Mouse (Mus musculus) MEL (cell line): ENCODE measurements around the gene Col20a1. TPM values are rescaled to one million over a fixed set of nuclear protein-coding genes. Genes with fewer than 3 reads are reported as not detected.

Experiments used
- DNase-seq: peaks from one replicate; pipeline ENCODE4 v3.0.0; 2011; ENCODE audit warnings: low read depth, low spot score
- H3K27ac ChIP-seq: 2 replicates; pipeline ENCODE4 v1.5.1; 2012; ENCODE audit warnings: low read depth, mild to moderate bottlenecking, control low read depth, low read length, moderate library complexity; ENCODE audit not compliant: control insufficient read depth
- H3K27me3 ChIP-seq, 2 experiments: fragments of 150-350 bp in 1 of 2; sonication (generic) in 1 of 2; 2 replicates each; pipeline ENCODE4 v1.6.1; 2012; ENCODE audit warnings: low read length in 2 of 2, mild to moderate bottlenecking in 2 of 2, improper control_type of control experiment in 1 of 2, moderate library complexity in 1 of 2; ENCODE audit not compliant: insufficient read depth in 2 of 2, control insufficient read depth in 1 of 2
- H3K36me3 ChIP-seq, 2 experiments: 2 replicates each; pipeline ENCODE4 v1.6.1; 2012 to 2014; ENCODE audit warnings: low read length in 2 of 2, improper control_type of control experiment in 1 of 2, inconsistent platforms in 1 of 2, mild to moderate bottlenecking in 1 of 2; ENCODE audit not compliant: insufficient read depth in 2 of 2, control insufficient read depth in 1 of 2
- H3K4me1 ChIP-seq, 2 experiments: fragments of 150-350 bp in 1 of 2; sonication (generic) in 1 of 2; 2 replicates each; pipeline ENCODE4 v1.6.1; 2012; ENCODE audit warnings: low read length in 2 of 2, improper control_type of control experiment in 1 of 2, mild to moderate bottlenecking in 1 of 2; ENCODE audit not compliant: insufficient read depth in 2 of 2, control insufficient read depth in 1 of 2
- H3K4me3 ChIP-seq, 2 experiments: fragments of 150-350 bp in 1 of 2; sonication (generic) in 1 of 2; 2 replicates each; pipeline ENCODE4 v1.5.1; 2012; ENCODE audit warnings: low read depth in 2 of 2, low read length in 2 of 2, mild to moderate bottlenecking in 2 of 2, moderate library complexity in 2 of 2, control low read depth in 1 of 2, improper control_type of control experiment in 1 of 2; ENCODE audit not compliant: control insufficient read depth in 1 of 2, insufficient read depth in 1 of 2
- H3K79me2 ChIP-seq: 2 replicates; pipeline ENCODE4 v1.6.1; 2012; ENCODE audit warnings: mild to moderate bottlenecking, low read length, moderate library complexity; ENCODE audit not compliant: control insufficient read depth, poor library complexity, insufficient read depth
- H3K9ac ChIP-seq: 2 replicates; pipeline ENCODE4 v1.6.1; 2012; ENCODE audit warnings: low read depth, mild to moderate bottlenecking, control low read depth, low read length, moderate library complexity; ENCODE audit not compliant: control insufficient read depth, poor library complexity, severe bottlenecking
- H3K9me3 ChIP-seq: fragments of 150-350 bp; sonication (generic); replicated peaks from 2 replicates; pipeline ENCODE4 v1.6.1; 2012; ENCODE audit warnings: mild to moderate bottlenecking, low read length, improper control_type of control experiment, moderate library complexity; ENCODE audit not compliant: insufficient read depth
- BHLHE40 ChIP-seq: IDR thresholded peaks from 2 replicates; pipeline ENCODE4 v1.6.1; 2012; ENCODE audit warnings: low read depth, mild to moderate bottlenecking, inconsistent platforms, low read length, improper control_type of control experiment, borderline replicate concordance
- CHD1 ChIP-seq: IDR thresholded peaks from 2 replicates; pipeline ENCODE4 v1.6.1; 2012; ENCODE audit warnings: low read depth, mild to moderate bottlenecking, inconsistent platforms, low read length, improper control_type of control experiment
- ELF1 ChIP-seq: IDR thresholded peaks from 2 replicates; pipeline ENCODE4 v1.6.1; 2014; ENCODE audit warnings: low read depth, mild to moderate bottlenecking, inconsistent platforms, low read length, improper control_type of control experiment, moderate library complexity
- ETS1 ChIP-seq: IDR thresholded peaks from 2 replicates; pipeline ENCODE4 v1.6.1; 2012; ENCODE audit warnings: low read depth, mild to moderate bottlenecking, inconsistent platforms, low read length, improper control_type of control experiment, moderate library complexity
- GATA1 ChIP-seq: IDR thresholded peaks from 2 replicates; pipeline ENCODE4 v1.6.1; 2011; ENCODE audit warnings: low read depth, low read length, improper control_type of control experiment
- HCFC1 ChIP-seq: IDR thresholded peaks from 2 replicates; pipeline ENCODE4 v1.6.1; 2012; ENCODE audit warnings: low read depth, mild to moderate bottlenecking, inconsistent platforms, low read length, improper control_type of control experiment, moderate library complexity
- MAZ ChIP-seq: IDR thresholded peaks from 2 replicates; pipeline ENCODE4 v1.6.1; 2012; ENCODE audit warnings: low read depth, mild to moderate bottlenecking, inconsistent platforms, low read length, improper control_type of control experiment
- MXI1 ChIP-seq: IDR thresholded peaks from 2 replicates; pipeline ENCODE4 v1.6.1; 2011; ENCODE audit warnings: mild to moderate bottlenecking, low read depth, low read length, improper control_type of control experiment
- MYB ChIP-seq: IDR thresholded peaks from 2 replicates; pipeline ENCODE4 v1.6.1; 2011; ENCODE audit warnings: mild to moderate bottlenecking, low read depth, low read length, improper control_type of control experiment
- MYC ChIP-seq: IDR thresholded peaks from 2 replicates; pipeline ENCODE4 v1.6.1; 2011; ENCODE audit warnings: low read depth, mild to moderate bottlenecking, low read length, improper control_type of control experiment, moderate library complexity
- NELFE ChIP-seq: IDR thresholded peaks from 2 replicates; pipeline ENCODE4 v1.6.1; 2011; ENCODE audit warnings: low read depth, low read length, improper control_type of control experiment
- POLR2A ChIP-seq, 2 experiments: IDR thresholded peaks; 2 replicates each; pipeline ENCODE4 v1.6.1; 2011 to 2012; ENCODE audit warnings: low read length in 2 of 2, mild to moderate bottlenecking in 2 of 2, control low read depth in 1 of 2, improper control_type of control experiment in 1 of 2, low read depth in 1 of 2, moderate library complexity in 1 of 2; ENCODE audit not compliant: control insufficient read depth in 1 of 2, insufficient read depth in 1 of 2, poor library complexity in 1 of 2
- POLR2AphosphoS5 ChIP-seq: IDR thresholded peaks from 2 replicates; pipeline ENCODE4 v1.6.1; 2012; ENCODE audit warnings: low read depth, borderline replicate concordance, mild to moderate bottlenecking, inconsistent platforms, low read length, moderate library complexity, mixed read lengths
- RAD21 ChIP-seq: IDR thresholded peaks from 2 replicates; pipeline ENCODE4 v1.6.1; 2011; ENCODE audit warnings: mild to moderate bottlenecking, low read depth, low read length, improper control_type of control experiment
- RCOR1 ChIP-seq: IDR thresholded peaks from 2 replicates; pipeline ENCODE4 v1.6.1; 2012; ENCODE audit warnings: low read depth, mild to moderate bottlenecking, inconsistent platforms, low read length, improper control_type of control experiment
- SIN3A ChIP-seq: IDR thresholded peaks from 2 replicates; pipeline ENCODE4 v1.6.1; 2012; ENCODE audit warnings: low read length, improper control_type of control experiment, inconsistent platforms
- TCF12 ChIP-seq: IDR thresholded peaks from 2 replicates; pipeline ENCODE4 v1.6.1; 2014; ENCODE audit warnings: low read depth, mild to moderate bottlenecking, inconsistent platforms, low read length, improper control_type of control experiment, moderate library complexity
- USF2 ChIP-seq, 2 experiments: IDR thresholded peaks; 2 replicates each; pipeline ENCODE4 v1.6.1; 2011 to 2012; ENCODE audit warnings: improper control_type of control experiment in 2 of 2, low read length in 2 of 2, borderline replicate concordance in 1 of 2, inconsistent platforms in 1 of 2, low read depth in 1 of 2, mild to moderate bottlenecking in 1 of 2; ENCODE audit not compliant: insufficient read depth in 1 of 2
- ZC3H11A ChIP-seq: IDR thresholded peaks from 2 replicates; pipeline ENCODE4 v1.6.1; 2012; ENCODE audit warnings: low read depth, mild to moderate bottlenecking, inconsistent platforms, low read length, improper control_type of control experiment
- ZMIZ1 ChIP-seq: IDR thresholded peaks from 2 replicates; pipeline ENCODE4 v1.6.1; 2012; ENCODE audit warnings: low read depth, mild to moderate bottlenecking, inconsistent platforms, low read length, improper control_type of control experiment, moderate library complexity
- polyA plus RNA-seq, 2 experiments: library from polyadenylated mRNA; stranded (reverse) in 1 of 2; unstranded in 1 of 2; fragments of >175 nt in 1 of 2; fragments of >200 nt in 1 of 2; gene quantifications; 2 replicates each; pipeline versions ENCODE4 v1.2.1 to v1.2.4; 2012; ENCODE audit warnings: low replicate concordance in 2 of 2, low read depth in 1 of 2; ENCODE audit not compliant: insufficient read length in 2 of 2, insufficient read depth in 1 of 2, missing spikeins in 1 of 2
- total RNA-seq: library from RNA; depleted of rRNA; stranded (reverse); fragments of 300-350 nt; gene quantifications from 2 replicates; pipeline ENCODE4 v1.2.3, GENCODE M21; 2012

Col20a1 gene
- total and polyA plus RNA-seq, 3 experiments, result 0.23 to 0.40 TPM; not detected in 1

- DNase-seq, result no peak
- no peaks in the 10 kb centered on the region for H3K36me3 ChIP-seq
- no peak for TF ChIP-seq MYB
- no peak for TF ChIP-seq RAD21
- TF ChIP-seq MXI1, result no peak
- no peak overlapping the region for H3K9ac ChIP-seq
- H3K4me1 ChIP-seq, result no peaks in the 10 kb centered on the region
- no peaks in the 10 kb centered on the region for H3K79me2 ChIP-seq
- no peak overlapping the region for H3K27ac ChIP-seq
- no peak overlapping the region for H3K4me3 ChIP-seq
- no peaks in the 10 kb centered on the region for H3K9me3 ChIP-seq
- H3K27me3 ChIP-seq, result no peaks in the 10 kb centered on the region
Measured at GRCm38 (mm10) chr2:181042376-181042775, 56.0 kb downstream of the Col20a1 start.

GRCm38 (mm10) chr2:181043437-181043836, 57.1 kb downstream of the Col20a1 start, which contains the start of gene Chrna4:
Gene Chrna4 (minus strand): TSS chr2:181043546.
- Histone ChIP-seq H3K36me3 (no peaks in the 10 kb centered on the region), H3K9me3 (no peaks in the 10 kb centered on the region), H3K79me2 (no peaks in the 10 kb centered on the region), H3K4me3 (no peak within 1 kb of the TSS), H3K27me3 (no peaks in the 10 kb centered on the region), H3K9ac (no peak within 1 kb of the TSS), H3K4me1 (no peaks in the 10 kb centered on the region), H3K27ac (no peak within 1 kb of the TSS)
- no peak for DNase-seq
- no peak for TF ChIP-seq CHD1
- no peak for TF ChIP-seq POLR2A (IDR thresholded peaks at IDR 0.05; ENCODE audit: control insufficient read depth in 1 of 2, insufficient read depth in 1 of 2, low read depth in 1 of 2, low read length in 2 of 2, poor library complexity in 1 of 2)
- no peak for TF ChIP-seq HCFC1
- TF ChIP-seq NELFE, result no peak
- TF ChIP-seq ETS1, result no peak
- TF ChIP-seq ZMIZ1, result no peak
- TF ChIP-seq GATA1, result no peak
- TF ChIP-seq TCF12, result no peak
- TF ChIP-seq SIN3A, result no peak
- TF ChIP-seq ELF1, result no peak
- TF ChIP-seq MYC, result no peak

GRCm38 (mm10) chr2:181044001-181044400, 57.7 kb downstream of the Col20a1 start:
- no peaks in the 10 kb centered on the region for H3K9me3 ChIP-seq
- TF ChIP-seq RCOR1, result no peak
- no peak for TF ChIP-seq ZC3H11A
- no peak for TF ChIP-seq MXI1
- TF ChIP-seq MAZ, result no peak
- TF ChIP-seq BHLHE40, result no peak
- TF ChIP-seq USF2 (IDR thresholded peaks at IDR 0.05; ENCODE audit: borderline replicate concordance in 1 of 2, insufficient read depth in 1 of 2, low read depth in 1 of 2, low read length in 2 of 2), result no peak
- no peak for TF ChIP-seq TCF12
- no peak for TF ChIP-seq ETS1
- TF ChIP-seq POLR2AphosphoS5, result no peak
- no peaks in the 10 kb centered on the region for H3K79me2 ChIP-seq
- H3K4me1 ChIP-seq, result no peaks in the 10 kb centered on the region
- no peak overlapping the region for H3K27ac ChIP-seq
- H3K27me3 ChIP-seq, result no peaks in the 10 kb centered on the region
- H3K36me3 ChIP-seq, result no peaks in the 10 kb centered on the region
- no peak overlapping the region for H3K9ac ChIP-seq
- H3K4me3 ChIP-seq, result no peak overlapping the region
- no peak for DNase-seq
